Mouse (Mus musculus): Measurements from ENCODE around the gene Fndc7. TPM values are rescaled to one million over a fixed set of nuclear protein-coding genes. Genes with fewer than 3 reads are reported as not detected.
"Not testable (repeated sequence)": the region's sequence is repeated elsewhere in the genome, so short reads cannot be mapped to it uniquely, and the experiment has no call there.

Fndc7 gene
- polyA plus RNA-seq, 1 experiment: 1.7 TPM

GRCm38 (mm10) chr3:108880544-108881507 is 9.0 kb downstream of the Fndc7 start:
- peak; percentile 53 for DNase-seq
- peaks cover 6% of the 10 kb centered on the region; the same call in 1 of the 2 replicates for H3K4me1 ChIP-seq (ENCODE audit: control insufficient read depth, insufficient read depth, low read length)
- H3K4me3 ChIP-seq (replicated peaks; ENCODE audit: extremely low read depth, low read depth, low read length): peak overlapping the region; percentile 33
- TF ChIP-seq CTCF (IDR thresholded peaks at IDR 0.05; ENCODE audit: insufficient read depth, low read length): no peak
- TF ChIP-seq POLR2A (IDR thresholded peaks at IDR 0.05; ENCODE audit: borderline replicate concordance, extremely low read depth, low read depth, low read length): no peak
- WGBS: 39% methylated on average over 28 of the region's 28 CpGs

- WGBS: 41% methylated on average over 5 of the region's 5 CpGs
- TF ChIP-seq POLR2A (IDR thresholded peaks at IDR 0.05; ENCODE audit: borderline replicate concordance, extremely low read depth, low read depth, low read length) (no peak), CTCF (IDR thresholded peaks at IDR 0.05; ENCODE audit: insufficient read depth, low read length) (no peak)
- DNase-seq: no peak
- Histone ChIP-seq H3K4me3 (replicated peaks; ENCODE audit: extremely low read depth, low read depth, low read length) (no peak overlapping the region), H3K4me1 (ENCODE audit: control insufficient read depth, insufficient read depth, low read length) (peaks cover 6% of the 10 kb centered on the region; the same call in 1 of the 2 replicates)
Observed at GRCm38 (mm10) chr3:108879836-108880435, 9.9 kb downstream of the Fndc7 start.

- H3K4me1 ChIP-seq (ENCODE audit: control insufficient read depth, insufficient read depth, low read length): peaks cover 6% of the 10 kb centered on the region; the same call in 1 of the 2 replicates
- DNase-seq: no peak
- TF ChIP-seq CTCF (IDR thresholded peaks at IDR 0.05; ENCODE audit: insufficient read depth, low read length) (no peak), POLR2A (IDR thresholded peaks at IDR 0.05; ENCODE audit: borderline replicate concordance, extremely low read depth, low read depth, low read length) (no peak)
- 76% methylated on average over 2 of the region's 2 CpGs for WGBS
- H3K4me3 ChIP-seq (replicated peaks; ENCODE audit: extremely low read depth, low read depth, low read length): no peak overlapping the region
Observed at GRCm38 (mm10) chr3:108879129-108879528, 10.7 kb downstream of the Fndc7 start.

- H3K4me1 ChIP-seq (ENCODE audit: control insufficient read depth, insufficient read depth, low read length): no peaks in the 10 kb centered on the region
- TF ChIP-seq POLR2A (IDR thresholded peaks at IDR 0.05; ENCODE audit: borderline replicate concordance, extremely low read depth, low read depth, low read length): no peak
- TF ChIP-seq CTCF (IDR thresholded peaks at IDR 0.05; ENCODE audit: insufficient read depth, low read length): no peak
- no peak overlapping the region for H3K4me3 ChIP-seq (replicated peaks; ENCODE audit: extremely low read depth, low read depth, low read length)
- DNase-seq: no peak
- 79% methylated on average over 6 of the region's 6 CpGs for WGBS
Observed at GRCm38 (mm10) chr3:108870631-108871030, 19.2 kb downstream of the Fndc7 start.

GRCm38 (mm10) chr3:108867449-108867848 is 22.4 kb downstream of the Fndc7 start:
- WGBS: 92% methylated on average over 3 of the region's 3 CpGs
- no peak for TF ChIP-seq CTCF (IDR thresholded peaks at IDR 0.05; ENCODE audit: insufficient read depth, low read length)
- DNase-seq: no peak
- H3K4me1 ChIP-seq (ENCODE audit: control insufficient read depth, insufficient read depth, low read length): no peaks in the 10 kb centered on the region
- no peak overlapping the region for H3K4me3 ChIP-seq (replicated peaks; ENCODE audit: extremely low read depth, low read depth, low read length)

- H3K4me1 ChIP-seq (ENCODE audit: control insufficient read depth, insufficient read depth, low read length): no peaks in the 10 kb centered on the region
- DNase-seq: no peak
- WGBS: 85% methylated on average over 3 of the region's 3 CpGs
- no peak overlapping the region for H3K4me3 ChIP-seq (replicated peaks; ENCODE audit: extremely low read depth, low read depth, low read length)
- no peak for TF ChIP-seq CTCF (IDR thresholded peaks at IDR 0.05; ENCODE audit: insufficient read depth, low read length)
- no peak for TF ChIP-seq POLR2A (IDR thresholded peaks at IDR 0.05; ENCODE audit: borderline replicate concordance, extremely low read depth, low read depth, low read length)
Observed at GRCm38 (mm10) chr3:108865676-108866075, 24.1 kb downstream of the Fndc7 start.

- Histone ChIP-seq H3K4me3 (replicated peaks; ENCODE audit: extremely low read depth, low read depth, low read length) (no peak overlapping the region), H3K4me1 (ENCODE audit: control insufficient read depth, insufficient read depth, low read length) (no peaks in the 10 kb centered on the region)
- TF ChIP-seq POLR2A (IDR thresholded peaks at IDR 0.05; ENCODE audit: borderline replicate concordance, extremely low read depth, low read depth, low read length): no peak
- TF ChIP-seq CTCF (IDR thresholded peaks at IDR 0.05; ENCODE audit: insufficient read depth, low read length): no peak
- 24% methylated on average over 3 of the region's 3 CpGs for WGBS
- DNase-seq: no peak
Observed at GRCm38 (mm10) chr3:108865129-108865528, 24.7 kb downstream of the Fndc7 start.

GRCm38 (mm10) chr3:108863091-108863490 is 26.7 kb downstream of the Fndc7 start:
- WGBS: 74% methylated on average over 10 of the region's 10 CpGs
- DNase-seq: no peak
- no peaks in the 10 kb centered on the region for H3K4me1 ChIP-seq (ENCODE audit: control insufficient read depth, insufficient read depth, low read length)
- TF ChIP-seq CTCF (IDR thresholded peaks at IDR 0.05; ENCODE audit: insufficient read depth, low read length) (no peak), POLR2A (IDR thresholded peaks at IDR 0.05; ENCODE audit: borderline replicate concordance, extremely low read depth, low read depth, low read length) (no peak)
- H3K4me3 ChIP-seq (replicated peaks; ENCODE audit: extremely low read depth, low read depth, low read length): no peak overlapping the region

GRCm38 (mm10) chr3:108862282-108862681 is 27.5 kb downstream of the Fndc7 start:
- not testable (repeated sequence) for DNase-seq; H3K4me1 ChIP-seq (ENCODE audit: control insufficient read depth, insufficient read depth, low read length); H3K4me3 ChIP-seq (replicated peaks; ENCODE audit: extremely low read depth, low read depth, low read length)
- 77% methylated on average over 4 of the region's 4 CpGs for WGBS

GRCm38 (mm10) chr3:108860786-108861185 is 29.0 kb downstream of the Fndc7 start:
- Histone ChIP-seq H3K4me3 (replicated peaks; ENCODE audit: extremely low read depth, low read depth, low read length) (no peak overlapping the region), H3K4me1 (ENCODE audit: control insufficient read depth, insufficient read depth, low read length) (peaks cover 3% of the 10 kb centered on the region)
- no peak for DNase-seq
- TF ChIP-seq CTCF (IDR thresholded peaks at IDR 0.05; ENCODE audit: insufficient read depth, low read length) (no peak), POLR2A (IDR thresholded peaks at IDR 0.05; ENCODE audit: borderline replicate concordance, extremely low read depth, low read depth, low read length) (no peak)
- 56% methylated on average over 2 of the region's 2 CpGs for WGBS
